Mouse (Mus musculus) small intestine, adult 2 months (tissue): ENCODE measurements at regions not wholly inside any gene's neighbourhood (a gene's known extent, or its start where the extent isn't known, plus 50 kb on each side); places are given as distances from the start of the nearest gene placed in this dataset.

Experiments
- CTCF ChIP-seq: fragments of 200-500 bp; IDR thresholded peaks from 2 replicates; pipeline ENCODE4 v1.5.1; 2012; ENCODE audit warnings: low read depth, mild to moderate bottlenecking, control low read depth, inconsistent platforms, low read length, moderate library complexity, mixed read lengths; ENCODE audit not compliant: insufficient replicate concordance, insufficient read length; ENCODE audit errors: extremely low read depth
- POLR2A ChIP-seq: fragments of 200-500 bp; IDR thresholded peaks from 2 replicates; pipeline ENCODE4 v1.6.1; 2012; ENCODE audit warnings: low read depth, mild to moderate bottlenecking, control low read depth, inconsistent platforms, low read length, moderate library complexity

DNA sequence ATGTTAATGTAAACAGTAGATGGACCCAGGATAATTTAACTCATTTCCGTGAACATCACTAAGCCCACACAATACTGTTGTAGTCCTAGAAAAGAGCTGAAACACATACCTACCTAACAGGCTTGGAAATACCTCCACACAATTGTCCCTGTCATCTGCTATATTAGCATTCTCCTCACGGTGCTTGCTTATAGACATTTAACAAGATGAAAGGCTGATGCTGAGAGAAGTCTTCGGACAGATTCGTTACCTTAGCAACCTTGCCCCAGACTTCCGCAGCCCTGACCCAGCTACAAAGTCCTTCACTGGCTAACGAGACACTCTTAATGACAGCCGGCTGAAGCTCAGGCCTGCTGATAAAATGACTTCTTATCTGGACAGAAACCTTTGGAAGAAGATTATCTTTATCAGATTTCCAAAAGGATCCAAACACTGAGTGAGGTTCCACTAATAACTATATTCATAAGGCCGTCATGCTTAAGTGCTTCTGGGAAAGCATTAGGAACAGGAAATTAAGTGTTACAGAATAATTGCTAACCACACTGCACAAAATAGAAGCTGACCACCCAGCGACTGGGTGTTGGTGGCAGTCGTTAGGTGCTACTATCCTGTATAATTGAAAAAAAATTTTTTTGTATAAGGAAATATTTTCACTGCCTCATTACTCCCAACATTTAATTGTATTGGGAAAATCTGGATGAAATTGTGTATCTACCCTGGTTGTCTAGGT is 267.0 kb upstream of the Tmpo start:
- no peak for TF ChIP-seq POLR2A
- no peak for TF ChIP-seq CTCF
